7 mouse cellular contexts compared by ENCODE assay signal in genomic region chr12:80791571-80792444, GRCm38 (mm10). TPM values are rescaled to one million over a fixed set of nuclear protein-coding genes. Genes with fewer than 3 reads are reported as not detected.
DNase-seq lines count a peak whose midpoint lies in the region; ATAC-seq lines count a peak whose summit lies in the region.

No protein-coding gene starts in this region.

- peak overlapping the region; percentile 97 for H3K4me3 ChIP-seq in embryonic facial prominence, embryonic 15.5 days (replicated peaks)
- peak overlapping the region; percentile 89 for H3K4me3 ChIP-seq in intestine, embryonic 14.5 days (ENCODE audit: low read depth, low read length)
- peak overlapping the region; percentile 93 for H3K4me3 ChIP-seq in macrophage (ENCODE audit: inconsistent target)

- peak overlapping the region; percentile 69 for H3K4me2 ChIP-seq in embryonic facial prominence, embryonic 15.5 days (replicated peaks)
- H3K4me2 ChIP-seq in intestine, embryonic 14.5 days (ENCODE audit: low read length) = peak overlapping the region; percentile 76

- H3K79me2 ChIP-seq in macrophage (ENCODE audit: inconsistent target) = peaks cover 59% of the 10 kb centered on the region

- H3K4me1 ChIP-seq in embryonic facial prominence, embryonic 15.5 days = peaks cover 18% of the 10 kb centered on the region
- H3K4me1 ChIP-seq in intestine, embryonic 14.5 days (replicated peaks; ENCODE audit: control insufficient read depth, insufficient read depth, low read length) = peaks cover 18% of the 10 kb centered on the region; the same call in 1 of the 2 replicates

- no peaks in the 10 kb centered on the region for H3K9me3 ChIP-seq in embryonic facial prominence, embryonic 15.5 days (replicated peaks)
- H3K9me3 ChIP-seq in intestine, embryonic 14.5 days (ENCODE audit: control insufficient read depth, low read length) = no peaks in the 10 kb centered on the region

- peak overlapping the region; percentile 88; the same call in 1 of the 2 replicates for H3K9ac ChIP-seq in embryonic facial prominence, embryonic 15.5 days
- H3K9ac ChIP-seq in intestine, embryonic 14.5 days (ENCODE audit: low read length) = peak overlapping the region; percentile 87

- H3K27ac ChIP-seq in embryonic facial prominence, embryonic 15.5 days (replicated peaks) = peak overlapping the region; percentile 98; the same call in 1 of the 2 replicates
- no peak overlapping the region; the same call in 1 of the 2 replicates for H3K27ac ChIP-seq in intestine, embryonic 14.5 days (ENCODE audit: low read depth)
- peak overlapping the region; percentile 89 for H3K27ac ChIP-seq in macrophage

- ATAC-seq in embryonic facial prominence, embryonic 15.5 days (ENCODE audit: insufficient number of reproducible peaks, low FRiP score, low TSS enrichment, low read depth) = no peak
- ATAC-seq in intestine, embryonic 14.5 days (replicated peaks; ENCODE audit: low FRiP score, low TSS enrichment, low read depth) = no peak

- no peaks in the 10 kb centered on the region for H3K36me3 ChIP-seq in embryonic facial prominence, embryonic 15.5 days
- no peaks in the 10 kb centered on the region for H3K36me3 ChIP-seq in intestine, embryonic 14.5 days (ENCODE audit: control insufficient read depth, insufficient read depth, low read length)
- no peaks in the 10 kb centered on the region for H3K36me3 ChIP-seq in macrophage (ENCODE audit: inconsistent target)

- peak; percentile 44 for DNase-seq in 3134 (ENCODE audit: extremely low read depth, insufficient read length, low spot score)
- DNase-seq in CD4-positive helper T cell, adult 2 months (ENCODE audit: low read depth, low spot score) = peak; percentile 48
- no peak for DNase-seq in intestine, embryonic 14.5 days (ENCODE audit: low spot score)
- DNase-seq in yolk sac, embryonic 10.5 days (ENCODE audit: low spot score) = peak; percentile 48
- no peak for DNase-seq in layer of hippocampus, adult 11-12 months (ENCODE audit: low spot score)

- no peaks in the 10 kb centered on the region for H3K27me3 ChIP-seq in embryonic facial prominence, embryonic 15.5 days
- no peaks in the 10 kb centered on the region for H3K27me3 ChIP-seq in intestine, embryonic 14.5 days (replicated peaks; ENCODE audit: control insufficient read depth, insufficient read depth, low read length)

- WGBS in embryonic facial prominence, embryonic 15.5 days = 32% methylated on average over 6 of the region's 6 CpGs
- 41% methylated on average over 6 of the region's 6 CpGs for WGBS in intestine, embryonic 14.5 days
- 5% methylated on average over 6 of the region's 6 CpGs for WGBS in macrophage (ENCODE audit: missing documents)

RNA-seq across cellular contexts. Expression of gene Susd6, which starts 1.5 kb away (rescaled TPM):
- polyA plus RNA-seq in embryonic facial prominence, embryonic 15.5 days (2015; fragmentation: Nextera tagmentation; extraction: Ambion mirVana) = 18.5 and 18.6 TPM in 2 replicates
- 20.8 and 21.4 TPM in 2 replicates for polyA plus RNA-seq in intestine, embryonic 14.5 days (2014; fragmentation: Nextera tagmentation; extraction: Ambion mirVana)
- total RNA-seq in macrophage (2018; cell fraction: chromatin; rRNA removed) = 100 to 1,000 TPM in 21 of 26 experiments, 10 to 100 TPM in 5; 82.5 to 344 (median 177) TPM
- total RNA-seq in macrophage (2018; cell fraction: cytosol; rRNA removed) = 100 to 1,000 TPM in 25 of 26 experiments, 10 to 100 TPM in 1; 98.6 to 237 (median 169) TPM
- total RNA-seq in macrophage (2018; cell fraction: nucleus; rRNA removed) = 100 to 1,000 TPM; 137 to 428 (median 289) TPM
- polyA plus RNA-seq in macrophage (2018) = 67.3 to 91.5 TPM (median 72.0 TPM) in 3 replicates

RNA-seq across cellular contexts. Expression of gene Ccdc177, which starts 31.3 kb away (rescaled TPM):
- polyA plus RNA-seq in embryonic facial prominence, embryonic 15.5 days (2015; fragmentation: Nextera tagmentation; extraction: Ambion mirVana) = 0.13 and 0.17 TPM in 2 replicates
- 0.11 and 0.12 TPM in 2 replicates for polyA plus RNA-seq in intestine, embryonic 14.5 days (2014; fragmentation: Nextera tagmentation; extraction: Ambion mirVana)
- not detected for total RNA-seq in macrophage (2018; cell fraction: chromatin; rRNA removed)
- not detected for total RNA-seq in macrophage (2018; cell fraction: cytosol; rRNA removed)
- total RNA-seq in macrophage (2018; cell fraction: nucleus; rRNA removed) = not detected
- polyA plus RNA-seq in macrophage (2018) = not detected in 3 replicates

Comparison
In these comparisons a context has a peak if more than half of its experiments do, and no peak if none do; other contexts are left out.
1. DNase-seq: peak in 3134 (single experiment), CD4-positive helper T cell, adult 2 months (single experiment) and yolk sac, embryonic 10.5 days (single experiment); none in intestine, embryonic 14.5 days (single experiment) and layer of hippocampus, adult 11-12 months (single experiment).
2. Peak in every context shown above with its lines, with median percentiles within 50 percentile points of each other: H3K4me3 ChIP-seq.